Mouse (Mus musculus): ENCODE data around the gene Stxbp5l. TPM values are rescaled to one million over a fixed set of nuclear protein-coding genes. Genes with fewer than 3 reads are reported as not detected.

Stxbp5l gene
- polyA plus RNA-seq, 1 experiment: 0.05 TPM

DNA sequence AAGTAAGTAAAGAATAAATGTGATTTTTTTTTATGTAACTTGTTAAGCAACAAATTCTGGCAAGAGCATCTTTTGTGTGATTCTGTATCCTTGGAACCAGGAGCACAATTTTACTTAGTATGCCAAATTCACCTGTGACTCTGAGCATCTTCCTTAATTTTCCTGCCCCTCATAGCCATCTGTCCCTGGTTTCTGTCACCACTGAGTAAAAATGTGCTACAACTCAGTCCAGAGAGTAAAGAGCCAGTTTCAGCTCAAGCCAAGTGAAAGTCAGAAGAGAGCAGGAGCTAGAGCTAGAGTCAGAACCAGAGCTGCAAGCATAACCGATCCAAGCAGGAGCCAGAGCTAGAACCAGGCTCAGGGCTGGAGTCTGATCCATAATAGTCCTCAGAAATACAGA, 46.6 kb downstream of the Stxbp5l start:
- H3K27me3 ChIP-seq (ENCODE audit: control insufficient read depth, insufficient read depth, low read length): no peaks in the 10 kb centered on the region
- H3K27ac ChIP-seq (ENCODE audit: control insufficient read depth, insufficient read depth, low read length): no peak overlapping the region
- H3K4me1 ChIP-seq (replicated peaks; ENCODE audit: control insufficient read depth, insufficient read depth, low read length): no peaks in the 10 kb centered on the region
- no peak overlapping the region for H3K4me3 ChIP-seq (ENCODE audit: control insufficient read depth, insufficient read depth, low read length)
- WGBS: 91% methylated on average over 1 of the region's 1 CpGs
- DNase-seq: no peak
- TF ChIP-seq CTCF (IDR thresholded peaks at IDR 0.05; ENCODE audit: borderline replicate concordance, control insufficient read depth, extremely low read depth, insufficient read depth, low read length, poor library complexity) (no peak), POLR2A (IDR thresholded peaks at IDR 0.05; ENCODE audit: control insufficient read depth, extremely low read depth, insufficient read depth, low read length, poor library complexity) (no peak)
- H3K36me3 ChIP-seq (ENCODE audit: control insufficient read depth, insufficient read depth, low read length): no peaks in the 10 kb centered on the region

GRCm38 (mm10) chr16:37337529-37337928, 47.2 kb downstream of the Stxbp5l start:
- no peaks in the 10 kb centered on the region for H3K4me1 ChIP-seq (replicated peaks; ENCODE audit: control insufficient read depth, insufficient read depth, low read length)
- H3K27me3 ChIP-seq (ENCODE audit: control insufficient read depth, insufficient read depth, low read length): no peaks in the 10 kb centered on the region
- H3K36me3 ChIP-seq (ENCODE audit: control insufficient read depth, insufficient read depth, low read length): no peaks in the 10 kb centered on the region
- no peak for DNase-seq
- TF ChIP-seq CTCF (IDR thresholded peaks at IDR 0.05; ENCODE audit: borderline replicate concordance, control insufficient read depth, extremely low read depth, insufficient read depth, low read length, poor library complexity) (no peak), POLR2A (IDR thresholded peaks at IDR 0.05; ENCODE audit: control insufficient read depth, extremely low read depth, insufficient read depth, low read length, poor library complexity) (no peak)
- no peak overlapping the region for H3K4me3 ChIP-seq (ENCODE audit: control insufficient read depth, insufficient read depth, low read length)
- no peak overlapping the region for H3K27ac ChIP-seq (ENCODE audit: control insufficient read depth, insufficient read depth, low read length)
- 76% methylated on average over 1 of the region's 1 CpGs for WGBS

GRCm38 (mm10) chr16:37304441-37304840, 80.3 kb downstream of the Stxbp5l start:
- WGBS: 93% methylated on average over 1 of the region's 1 CpGs
- TF ChIP-seq POLR2A (IDR thresholded peaks at IDR 0.05; ENCODE audit: control insufficient read depth, extremely low read depth, insufficient read depth, low read length, poor library complexity) (no peak), CTCF (IDR thresholded peaks at IDR 0.05; ENCODE audit: borderline replicate concordance, control insufficient read depth, extremely low read depth, insufficient read depth, low read length, poor library complexity) (no peak)
- Histone ChIP-seq H3K27ac (ENCODE audit: control insufficient read depth, insufficient read depth, low read length) (no peak overlapping the region), H3K27me3 (ENCODE audit: control insufficient read depth, insufficient read depth, low read length) (no peaks in the 10 kb centered on the region), H3K4me1 (replicated peaks; ENCODE audit: control insufficient read depth, insufficient read depth, low read length) (no peaks in the 10 kb centered on the region), H3K4me3 (ENCODE audit: control insufficient read depth, insufficient read depth, low read length) (no peak overlapping the region), H3K36me3 (ENCODE audit: control insufficient read depth, insufficient read depth, low read length) (no peaks in the 10 kb centered on the region)
- DNase-seq: no peak

- no peaks in the 10 kb centered on the region for H3K36me3 ChIP-seq (ENCODE audit: control insufficient read depth, insufficient read depth, low read length)
- TF ChIP-seq CTCF (IDR thresholded peaks at IDR 0.05; ENCODE audit: borderline replicate concordance, control insufficient read depth, extremely low read depth, insufficient read depth, low read length, poor library complexity) (no peak), POLR2A (IDR thresholded peaks at IDR 0.05; ENCODE audit: control insufficient read depth, extremely low read depth, insufficient read depth, low read length, poor library complexity) (no peak)
- 71% methylated on average over 1 of the region's 1 CpGs for WGBS
- H3K4me1 ChIP-seq (replicated peaks; ENCODE audit: control insufficient read depth, insufficient read depth, low read length): no peaks in the 10 kb centered on the region
- no peak overlapping the region for H3K4me3 ChIP-seq (ENCODE audit: control insufficient read depth, insufficient read depth, low read length)
- no peak overlapping the region for H3K27ac ChIP-seq (ENCODE audit: control insufficient read depth, insufficient read depth, low read length)
- DNase-seq: no peak
- no peaks in the 10 kb centered on the region for H3K27me3 ChIP-seq (ENCODE audit: control insufficient read depth, insufficient read depth, low read length)
Measured at GRCm38 (mm10) chr16:37292593-37292992, 92.2 kb downstream of the Stxbp5l start.

DNA sequence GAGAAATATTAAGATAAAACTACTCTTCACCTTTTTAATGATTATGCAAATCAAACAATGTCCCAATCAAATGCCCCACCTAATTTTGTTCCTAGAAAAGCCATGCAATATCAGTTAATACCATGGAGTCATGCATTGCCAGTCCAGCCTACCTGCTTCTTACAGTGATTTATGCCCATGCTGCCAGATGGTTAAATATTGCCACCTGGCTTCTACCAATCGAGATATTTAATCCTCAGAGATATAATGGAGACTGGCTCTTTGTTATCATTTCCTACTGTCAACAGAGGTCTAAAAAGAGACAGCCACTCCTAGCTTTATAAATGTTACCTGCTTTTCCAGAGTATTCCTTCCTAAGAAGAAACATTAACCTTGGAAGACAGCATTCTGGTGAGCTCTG, 104.6 kb downstream of the Stxbp5l start:
- Histone ChIP-seq H3K4me1 (replicated peaks; ENCODE audit: control insufficient read depth, insufficient read depth, low read length) (no peaks in the 10 kb centered on the region), H3K36me3 (ENCODE audit: control insufficient read depth, insufficient read depth, low read length) (no peaks in the 10 kb centered on the region), H3K4me3 (ENCODE audit: control insufficient read depth, insufficient read depth, low read length) (no peak overlapping the region), H3K27ac (ENCODE audit: control insufficient read depth, insufficient read depth, low read length) (no peak overlapping the region), H3K27me3 (ENCODE audit: control insufficient read depth, insufficient read depth, low read length) (no peaks in the 10 kb centered on the region)
- no peak for TF ChIP-seq POLR2A (IDR thresholded peaks at IDR 0.05; ENCODE audit: control insufficient read depth, extremely low read depth, insufficient read depth, low read length, poor library complexity)
- no peak for TF ChIP-seq CTCF (IDR thresholded peaks at IDR 0.05; ENCODE audit: borderline replicate concordance, control insufficient read depth, extremely low read depth, insufficient read depth, low read length, poor library complexity)
- WGBS: 71% methylated on average over 1 of the region's 1 CpGs
- no peak for DNase-seq

DNA sequence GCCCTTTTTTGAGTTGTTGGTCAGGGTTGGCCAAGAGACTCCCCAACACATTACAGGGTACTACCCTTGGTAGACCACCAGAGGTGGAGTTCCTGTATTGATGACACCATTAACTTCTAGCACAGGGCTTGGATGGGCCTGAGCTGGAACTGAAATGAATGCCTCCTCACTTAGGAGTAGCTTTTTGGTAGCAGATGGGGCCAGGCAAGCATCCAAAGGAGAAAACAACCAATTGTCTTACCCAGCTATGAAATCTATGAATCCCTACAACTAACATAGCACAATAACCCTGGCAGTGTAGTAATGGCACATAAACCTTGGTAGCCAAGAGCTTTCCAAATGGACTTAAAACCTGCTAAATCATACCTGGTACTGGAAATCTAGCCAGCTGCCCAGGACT, 111.1 kb downstream of the Stxbp5l start:
- Histone ChIP-seq H3K4me1 (replicated peaks; ENCODE audit: control insufficient read depth, insufficient read depth, low read length) (no peaks in the 10 kb centered on the region), H3K27me3 (ENCODE audit: control insufficient read depth, insufficient read depth, low read length) (no peaks in the 10 kb centered on the region), H3K36me3 (ENCODE audit: control insufficient read depth, insufficient read depth, low read length) (no peaks in the 10 kb centered on the region), H3K4me3 (ENCODE audit: control insufficient read depth, insufficient read depth, low read length) (no peak overlapping the region), H3K27ac (ENCODE audit: control insufficient read depth, insufficient read depth, low read length) (no peak overlapping the region)
- DNase-seq: no peak
- no peak for TF ChIP-seq CTCF (IDR thresholded peaks at IDR 0.05; ENCODE audit: borderline replicate concordance, control insufficient read depth, extremely low read depth, insufficient read depth, low read length, poor library complexity)

GRCm38 (mm10) chr16:37261678-37262077, 123.1 kb downstream of the Stxbp5l start:
- no peak for DNase-seq
- Histone ChIP-seq H3K27me3 (ENCODE audit: control insufficient read depth, insufficient read depth, low read length) (no peaks in the 10 kb centered on the region), H3K27ac (ENCODE audit: control insufficient read depth, insufficient read depth, low read length) (no peak overlapping the region), H3K4me1 (replicated peaks; ENCODE audit: control insufficient read depth, insufficient read depth, low read length) (no peaks in the 10 kb centered on the region), H3K4me3 (ENCODE audit: control insufficient read depth, insufficient read depth, low read length) (no peak overlapping the region), H3K36me3 (ENCODE audit: control insufficient read depth, insufficient read depth, low read length) (no peaks in the 10 kb centered on the region)
- TF ChIP-seq POLR2A (IDR thresholded peaks at IDR 0.05; ENCODE audit: control insufficient read depth, extremely low read depth, insufficient read depth, low read length, poor library complexity): no peak
- TF ChIP-seq CTCF (IDR thresholded peaks at IDR 0.05; ENCODE audit: borderline replicate concordance, control insufficient read depth, extremely low read depth, insufficient read depth, low read length, poor library complexity): no peak
- WGBS: 73% methylated on average over 3 of the region's 3 CpGs

Data from thymus, adult 2 months (tissue).